Mouse (Mus musculus): ENCODE measurements around the gene Olfr924. TPM values are rescaled to one million over a fixed set of nuclear protein-coding genes. Genes with fewer than 3 reads are reported as not detected.
"Not testable (repeated sequence)": the region's sequence is repeated elsewhere in the genome, so short reads cannot be mapped to it uniquely, and the experiment has no call there.

The Olfr924 gene
- not detected in 2 replicates for polyA plus RNA-seq (2014; fragmentation: Nextera tagmentation; extraction: Ambion mirVana)

GRCm38 (mm10) chr9:38844149-38844548 is at the start of gene Olfr924:
Gene Olfr924, plus strand, starts transcription at chr9:38844449.
- H3K4me2 ChIP-seq (ENCODE audit: low read depth, severe bottlenecking), result no peak within 1 kb of the TSS
- no peaks in the 10 kb centered on the region for H3K9me3 ChIP-seq (ENCODE audit: control insufficient read depth, low read length)
- ATAC-seq (ENCODE audit: insufficient number of reproducible peaks, low FRiP score, low TSS enrichment, low read depth) (no peak), DNase-seq (ENCODE audit: low spot score) (no peak)
- H3K4me1 ChIP-seq (ENCODE audit: control insufficient read depth, insufficient read depth, low read length), result no peaks in the 10 kb centered on the region
- no peaks in the 10 kb centered on the region for H3K27me3 ChIP-seq (ENCODE audit: control insufficient read depth, insufficient read depth, low read length)
- H3K27ac ChIP-seq (replicated peaks; ENCODE audit: low read depth, low read length), result no peak within 1 kb of the TSS
- WGBS, result 91% methylated on average over 1 of the region's 1 CpGs
- no peaks in the 10 kb centered on the region for H3K36me3 ChIP-seq (ENCODE audit: control insufficient read depth, insufficient read depth, low read length)
- H3K9ac ChIP-seq (ENCODE audit: low read length), result no peak within 1 kb of the TSS
- H3K4me3 ChIP-seq (ENCODE audit: low read depth, low read length), result no peak within 1 kb of the TSS

GRCm38 (mm10) chr9:38805696-38806095 is 38.6 kb upstream of the Olfr924 start:
- Histone ChIP-seq H3K9ac (ENCODE audit: low read length) (no peak overlapping the region), H3K27ac (replicated peaks; ENCODE audit: low read depth, low read length) (no peak overlapping the region), H3K4me1 (ENCODE audit: control insufficient read depth, insufficient read depth, low read length) (no peaks in the 10 kb centered on the region), H3K4me3 (ENCODE audit: low read depth, low read length) (no peak overlapping the region), H3K36me3 (ENCODE audit: control insufficient read depth, insufficient read depth, low read length) (no peaks in the 10 kb centered on the region), H3K4me2 (ENCODE audit: low read depth, severe bottlenecking) (no peak overlapping the region), H3K27me3 (ENCODE audit: control insufficient read depth, insufficient read depth, low read length) (no peaks in the 10 kb centered on the region), H3K9me3 (ENCODE audit: control insufficient read depth, low read length) (no peaks in the 10 kb centered on the region)
- ATAC-seq (ENCODE audit: insufficient number of reproducible peaks, low FRiP score, low TSS enrichment, low read depth), result no peak
- DNase-seq (ENCODE audit: low spot score), result no peak

GRCm38 (mm10) chr9:38814314-38814713 is 29.9 kb upstream of the Olfr924 start, which contains the start of gene Olfr922:
Gene Olfr922, plus strand, starts transcription at chr9:38814614.
- H3K9me3 ChIP-seq (ENCODE audit: control insufficient read depth, low read length), result no peaks in the 10 kb centered on the region
- H3K36me3 ChIP-seq (ENCODE audit: control insufficient read depth, insufficient read depth, low read length), result no peaks in the 10 kb centered on the region
- H3K4me3 ChIP-seq (ENCODE audit: low read depth, low read length), result no peak within 1 kb of the TSS
- DNase-seq (ENCODE audit: low spot score), result no peak
- ATAC-seq (ENCODE audit: insufficient number of reproducible peaks, low FRiP score, low TSS enrichment, low read depth), result no peak
- H3K4me2 ChIP-seq (ENCODE audit: low read depth, severe bottlenecking), result no peak within 1 kb of the TSS
- no peaks in the 10 kb centered on the region for H3K27me3 ChIP-seq (ENCODE audit: control insufficient read depth, insufficient read depth, low read length)
- H3K27ac ChIP-seq (replicated peaks; ENCODE audit: low read depth, low read length), result no peak within 1 kb of the TSS
- no peaks in the 10 kb centered on the region for H3K4me1 ChIP-seq (ENCODE audit: control insufficient read depth, insufficient read depth, low read length)
- WGBS, result 75% methylated on average over 2 of the region's 2 CpGs
- no peak within 1 kb of the TSS for H3K9ac ChIP-seq (ENCODE audit: low read length)

GRCm38 (mm10) chr9:38815458-38815986 is 28.7 kb upstream of the Olfr924 start:
- Histone ChIP-seq H3K4me3 (ENCODE audit: low read depth, low read length) (no peak overlapping the region), H3K27me3 (ENCODE audit: control insufficient read depth, insufficient read depth, low read length) (no peaks in the 10 kb centered on the region), H3K9me3 (ENCODE audit: control insufficient read depth, low read length) (no peaks in the 10 kb centered on the region), H3K9ac (ENCODE audit: low read length) (no peak overlapping the region), H3K36me3 (ENCODE audit: control insufficient read depth, insufficient read depth, low read length) (no peaks in the 10 kb centered on the region), H3K4me2 (ENCODE audit: low read depth, severe bottlenecking) (no peak overlapping the region), H3K27ac (replicated peaks; ENCODE audit: low read depth, low read length) (no peak overlapping the region), H3K4me1 (ENCODE audit: control insufficient read depth, insufficient read depth, low read length) (no peaks in the 10 kb centered on the region)
- DNase-seq (ENCODE audit: low spot score), result no peak
- 86% methylated on average over 1 of the region's 1 CpGs for WGBS
- no peak for ATAC-seq (ENCODE audit: insufficient number of reproducible peaks, low FRiP score, low TSS enrichment, low read depth)

- Histone ChIP-seq H3K4me3 (ENCODE audit: low read depth, low read length) (no peak within 1 kb of the TSS), H3K36me3 (ENCODE audit: control insufficient read depth, insufficient read depth, low read length) (no peaks in the 10 kb centered on the region), H3K27me3 (ENCODE audit: control insufficient read depth, insufficient read depth, low read length) (no peaks in the 10 kb centered on the region), H3K9me3 (ENCODE audit: control insufficient read depth, low read length) (no peaks in the 10 kb centered on the region), H3K4me2 (ENCODE audit: low read depth, severe bottlenecking) (no peak within 1 kb of the TSS), H3K4me1 (ENCODE audit: control insufficient read depth, insufficient read depth, low read length) (no peaks in the 10 kb centered on the region), H3K27ac (replicated peaks; ENCODE audit: low read depth, low read length) (no peak within 1 kb of the TSS), H3K9ac (ENCODE audit: low read length) (no peak within 1 kb of the TSS)
- DNase-seq (ENCODE audit: low spot score), result no peak
- no peak for ATAC-seq (ENCODE audit: insufficient number of reproducible peaks, low FRiP score, low TSS enrichment, low read depth)
- 89% methylated on average over 1 of the region's 1 CpGs for WGBS
Observed at GRCm38 (mm10) chr9:38826245-38826644, 18.0 kb upstream of the Olfr924 start, which contains the start of gene Olfr923. Gene Olfr923, plus strand, starts transcription at chr9:38826545.

GRCm38 (mm10) chr9:38833027-38833426 is 11.2 kb upstream of the Olfr924 start:
- Histone ChIP-seq H3K4me3 (ENCODE audit: low read depth, low read length) (no peak overlapping the region), H3K4me2 (ENCODE audit: low read depth, severe bottlenecking) (no peak overlapping the region), H3K36me3 (ENCODE audit: control insufficient read depth, insufficient read depth, low read length) (no peaks in the 10 kb centered on the region), H3K9ac (ENCODE audit: low read length) (no peak overlapping the region), H3K9me3 (ENCODE audit: control insufficient read depth, low read length) (no peaks in the 10 kb centered on the region), H3K4me1 (ENCODE audit: control insufficient read depth, insufficient read depth, low read length) (no peaks in the 10 kb centered on the region), H3K27me3 (ENCODE audit: control insufficient read depth, insufficient read depth, low read length) (no peaks in the 10 kb centered on the region), H3K27ac (replicated peaks; ENCODE audit: low read depth, low read length) (no peak overlapping the region)
- 82% methylated on average over 2 of the region's 2 CpGs for WGBS
- no peak for ATAC-seq (ENCODE audit: insufficient number of reproducible peaks, low FRiP score, low TSS enrichment, low read depth)
- DNase-seq (ENCODE audit: low spot score), result no peak

- no peak within 1 kb of the TSS for H3K9ac ChIP-seq (ENCODE audit: low read length)
- H3K4me2 ChIP-seq (ENCODE audit: low read depth, severe bottlenecking), result no peak within 1 kb of the TSS
- no peaks in the 10 kb centered on the region for H3K36me3 ChIP-seq (ENCODE audit: control insufficient read depth, insufficient read depth, low read length)
- H3K9me3 ChIP-seq (ENCODE audit: control insufficient read depth, low read length), result no peaks in the 10 kb centered on the region
- H3K27me3 ChIP-seq (ENCODE audit: control insufficient read depth, insufficient read depth, low read length), result no peaks in the 10 kb centered on the region
- no peaks in the 10 kb centered on the region for H3K4me1 ChIP-seq (ENCODE audit: control insufficient read depth, insufficient read depth, low read length)
- DNase-seq (ENCODE audit: low spot score), result no peak
- ATAC-seq (ENCODE audit: insufficient number of reproducible peaks, low FRiP score, low TSS enrichment, low read depth), result no peak
- no peak within 1 kb of the TSS for H3K4me3 ChIP-seq (ENCODE audit: low read depth, low read length)
- H3K27ac ChIP-seq (replicated peaks; ENCODE audit: low read depth, low read length), result no peak within 1 kb of the TSS
Observed at GRCm38 (mm10) chr9:38854760-38855159, 10.5 kb downstream of the Olfr924 start, which contains the start of gene Olfr26. Gene Olfr26, plus strand, starts transcription at chr9:38855060.

- DNase-seq (ENCODE audit: low spot score); H3K27ac ChIP-seq (replicated peaks; ENCODE audit: low read depth, low read length); ATAC-seq (ENCODE audit: insufficient number of reproducible peaks, low FRiP score, low TSS enrichment, low read depth); H3K4me2 ChIP-seq (ENCODE audit: low read depth, severe bottlenecking); H3K9ac ChIP-seq (ENCODE audit: low read length); H3K4me3 ChIP-seq (ENCODE audit: low read depth, low read length); H3K4me1 ChIP-seq (ENCODE audit: control insufficient read depth, insufficient read depth, low read length); H3K9me3 ChIP-seq (ENCODE audit: control insufficient read depth, low read length); H3K27me3 ChIP-seq (ENCODE audit: control insufficient read depth, insufficient read depth, low read length); H3K36me3 ChIP-seq (ENCODE audit: control insufficient read depth, insufficient read depth, low read length): not testable (repeated sequence)
- 55% methylated on average over 2 of the region's 2 CpGs for WGBS
Observed at GRCm38 (mm10) chr9:38874880-38875279, 30.6 kb downstream of the Olfr924 start.

- H3K36me3 ChIP-seq (ENCODE audit: control insufficient read depth, insufficient read depth, low read length), result no peaks in the 10 kb centered on the region
- no peak within 1 kb of the TSS for H3K4me3 ChIP-seq (ENCODE audit: low read depth, low read length)
- 87% methylated on average over 2 of the region's 2 CpGs for whole genome bisulfite sequencing
- no peak for ATAC-seq (ENCODE audit: insufficient number of reproducible peaks, low FRiP score, low TSS enrichment, low read depth)
- H3K27me3 ChIP-seq (ENCODE audit: control insufficient read depth, insufficient read depth, low read length), result no peaks in the 10 kb centered on the region
- H3K9ac ChIP-seq (ENCODE audit: low read length), result no peak within 1 kb of the TSS
- DNase-seq (ENCODE audit: low spot score), result no peak
- H3K9me3 ChIP-seq (ENCODE audit: control insufficient read depth, low read length), result no peaks in the 10 kb centered on the region
- H3K4me2 ChIP-seq (ENCODE audit: low read depth, severe bottlenecking), result no peak within 1 kb of the TSS
- H3K27ac ChIP-seq (replicated peaks; ENCODE audit: low read depth, low read length), result no peak within 1 kb of the TSS
- H3K4me1 ChIP-seq (ENCODE audit: control insufficient read depth, insufficient read depth, low read length), result no peaks in the 10 kb centered on the region
Observed at GRCm38 (mm10) chr9:38876826-38877225, 32.6 kb downstream of the Olfr924 start, which contains the start of gene Olfr926. Gene Olfr926, plus strand, starts transcription at chr9:38877126.

Measured in limb, embryonic 11.5 days (tissue).